Mouse (Mus musculus): ENCODE data around the gene Cdh9.

The Cdh9 gene

GRCm38 (mm10) chr15:16728470-16729011 is at the start of gene Cdh9:
Cdh9 (plus strand) TSS chr15:16728756.
- peak; percentile 9 to 35 for DNase-seq (ENCODE audit: low spot score in 2 of 2)

GRCm38 (mm10) chr15:16679096-16679495 is 49.5 kb upstream of the Cdh9 start:
- no peak for DNase-seq (ENCODE audit: low spot score in 2 of 2)

- DNase-seq (ENCODE audit: low spot score in 2 of 2), result no peak
Measured at GRCm38 (mm10) chr15:16699821-16700220, 28.7 kb upstream of the Cdh9 start.

GRCm38 (mm10) chr15:16702340-16702739 is 26.2 kb upstream of the Cdh9 start:
- no peak for DNase-seq (ENCODE audit: low spot score in 2 of 2)

- DNase-seq (ENCODE audit: low spot score in 2 of 2), result no peak
Measured at GRCm38 (mm10) chr15:16739088-16739487, 10.5 kb downstream of the Cdh9 start.

GRCm38 (mm10) chr15:16746672-16747071 is 18.1 kb downstream of the Cdh9 start:
- DNase-seq (ENCODE audit: low spot score in 2 of 2), result no peak

GRCm38 (mm10) chr15:16763252-16763651 is 34.7 kb downstream of the Cdh9 start:
- DNase-seq (ENCODE audit: low spot score in 2 of 2), result no peak

GRCm38 (mm10) chr15:16784575-16784974 is 56.0 kb downstream of the Cdh9 start:
- DNase-seq (ENCODE audit: low spot score in 2 of 2), result no peak

GRCm38 (mm10) chr15:16792857-16793256 is 64.3 kb downstream of the Cdh9 start:
- no peak for DNase-seq (ENCODE audit: low spot score in 2 of 2)

GRCm38 (mm10) chr15:16801302-16801701 is 72.7 kb downstream of the Cdh9 start:
- no peak for DNase-seq (ENCODE audit: low spot score in 2 of 2)

- DNase-seq (ENCODE audit: low spot score in 2 of 2), result no peak
Measured at GRCm38 (mm10) chr15:16810787-16811186, 82.2 kb downstream of the Cdh9 start.

- DNase-seq (ENCODE audit: low spot score in 2 of 2), result no peak
Measured at GRCm38 (mm10) chr15:16814035-16814434, 85.5 kb downstream of the Cdh9 start.

- no peak for DNase-seq (ENCODE audit: low spot score in 2 of 2)
Measured at GRCm38 (mm10) chr15:16834761-16835160, 106.2 kb downstream of the Cdh9 start.

GRCm38 (mm10) chr15:16882542-16882941 is 154.0 kb downstream of the Cdh9 start:
- no peak for DNase-seq (ENCODE audit: low spot score in 2 of 2)

GRCm38 (mm10) chr15:16896674-16897073 is 168.1 kb downstream of the Cdh9 start:
- no peak for DNase-seq (ENCODE audit: low spot score in 2 of 2)

All from frontal cortex, postnatal 14 days (tissue).